Mouse (Mus musculus) MEL (cell line): ENCODE results near the gene Cul7. TPM values are rescaled to one million over a fixed set of nuclear protein-coding genes. Genes with fewer than 3 reads are reported as not detected.

Experiments used
- DNase-seq: peaks from one replicate; pipeline ENCODE4 v3.0.0; 2011; ENCODE audit warnings: low read depth, low spot score
- H3K27ac ChIP-seq: 2 replicates; pipeline ENCODE4 v1.5.1; 2012; ENCODE audit warnings: low read depth, mild to moderate bottlenecking, control low read depth, low read length, moderate library complexity; ENCODE audit not compliant: control insufficient read depth
- H3K27me3 ChIP-seq, 2 experiments: fragments of 150-350 bp in 1 of 2; sonication (generic) in 1 of 2; 2 replicates each; pipeline ENCODE4 v1.6.1; 2012; ENCODE audit warnings: low read length in 2 of 2, mild to moderate bottlenecking in 2 of 2, improper control_type of control experiment in 1 of 2, moderate library complexity in 1 of 2; ENCODE audit not compliant: insufficient read depth in 2 of 2, control insufficient read depth in 1 of 2
- H3K36me3 ChIP-seq, 2 experiments: 2 replicates each; pipeline ENCODE4 v1.6.1; 2012 to 2014; ENCODE audit warnings: low read length in 2 of 2, improper control_type of control experiment in 1 of 2, inconsistent platforms in 1 of 2, mild to moderate bottlenecking in 1 of 2; ENCODE audit not compliant: insufficient read depth in 2 of 2, control insufficient read depth in 1 of 2
- H3K4me1 ChIP-seq, 2 experiments: fragments of 150-350 bp in 1 of 2; sonication (generic) in 1 of 2; 2 replicates each; pipeline ENCODE4 v1.6.1; 2012; ENCODE audit warnings: low read length in 2 of 2, improper control_type of control experiment in 1 of 2, mild to moderate bottlenecking in 1 of 2; ENCODE audit not compliant: insufficient read depth in 2 of 2, control insufficient read depth in 1 of 2
- H3K4me3 ChIP-seq, 2 experiments: fragments of 150-350 bp in 1 of 2; sonication (generic) in 1 of 2; 2 replicates each; pipeline ENCODE4 v1.5.1; 2012; ENCODE audit warnings: low read depth in 2 of 2, low read length in 2 of 2, mild to moderate bottlenecking in 2 of 2, moderate library complexity in 2 of 2, control low read depth in 1 of 2, improper control_type of control experiment in 1 of 2; ENCODE audit not compliant: control insufficient read depth in 1 of 2, insufficient read depth in 1 of 2
- H3K79me2 ChIP-seq: 2 replicates; pipeline ENCODE4 v1.6.1; 2012; ENCODE audit warnings: mild to moderate bottlenecking, low read length, moderate library complexity; ENCODE audit not compliant: control insufficient read depth, poor library complexity, insufficient read depth
- H3K9ac ChIP-seq: 2 replicates; pipeline ENCODE4 v1.6.1; 2012; ENCODE audit warnings: low read depth, mild to moderate bottlenecking, control low read depth, low read length, moderate library complexity; ENCODE audit not compliant: control insufficient read depth, poor library complexity, severe bottlenecking
- H3K9me3 ChIP-seq: fragments of 150-350 bp; sonication (generic); replicated peaks from 2 replicates; pipeline ENCODE4 v1.6.1; 2012; ENCODE audit warnings: mild to moderate bottlenecking, low read length, improper control_type of control experiment, moderate library complexity; ENCODE audit not compliant: insufficient read depth
- BHLHE40 ChIP-seq: IDR thresholded peaks from 2 replicates; pipeline ENCODE4 v1.6.1; 2012; ENCODE audit warnings: low read depth, mild to moderate bottlenecking, inconsistent platforms, low read length, improper control_type of control experiment, borderline replicate concordance
- CHD1 ChIP-seq: IDR thresholded peaks from 2 replicates; pipeline ENCODE4 v1.6.1; 2012; ENCODE audit warnings: low read depth, mild to moderate bottlenecking, inconsistent platforms, low read length, improper control_type of control experiment
- CHD2 ChIP-seq: IDR thresholded peaks from 2 replicates; pipeline ENCODE4 v1.6.1; 2011; ENCODE audit warnings: low read length, improper control_type of control experiment
- CTCF ChIP-seq, 3 experiments: IDR thresholded peaks in 2 of 3; conservative IDR thresholded peaks in 1 of 3; 2 replicates each; pipeline ENCODE4 v1.5.1; 2011 to 2012; ENCODE audit warnings: low read length in 3 of 3, low read depth in 2 of 3, mild to moderate bottlenecking in 2 of 3, improper control_type of control experiment in 1 of 3, inconsistent platforms in 1 of 3, mixed read lengths in 1 of 3, moderate library complexity in 1 of 3; ENCODE audit not compliant: control insufficient read depth in 1 of 3, insufficient read depth in 1 of 3, poor library complexity in 1 of 3, severe bottlenecking in 1 of 3
- E2F4 ChIP-seq: IDR thresholded peaks from 2 replicates; pipeline ENCODE4 v1.6.1; 2011; ENCODE audit warnings: low read depth, low read length, improper control_type of control experiment, borderline replicate concordance
- ELF1 ChIP-seq: IDR thresholded peaks from 2 replicates; pipeline ENCODE4 v1.6.1; 2014; ENCODE audit warnings: low read depth, mild to moderate bottlenecking, inconsistent platforms, low read length, improper control_type of control experiment, moderate library complexity
- EP300 ChIP-seq, 2 experiments: IDR thresholded peaks; 2 replicates each; pipeline ENCODE4 v1.6.1; 2011; ENCODE audit warnings: improper control_type of control experiment in 2 of 2, low read length in 2 of 2, low read depth in 1 of 2, mild to moderate bottlenecking in 1 of 2
- ETS1 ChIP-seq: IDR thresholded peaks from 2 replicates; pipeline ENCODE4 v1.6.1; 2012; ENCODE audit warnings: low read depth, mild to moderate bottlenecking, inconsistent platforms, low read length, improper control_type of control experiment, moderate library complexity
- GABPA ChIP-seq: IDR thresholded peaks from 2 replicates; pipeline ENCODE4 v1.6.1; 2012; ENCODE audit warnings: low read depth, mild to moderate bottlenecking, inconsistent platforms, low read length, improper control_type of control experiment, moderate library complexity
- GATA1 ChIP-seq: IDR thresholded peaks from 2 replicates; pipeline ENCODE4 v1.6.1; 2011; ENCODE audit warnings: low read depth, low read length, improper control_type of control experiment
- HCFC1 ChIP-seq: IDR thresholded peaks from 2 replicates; pipeline ENCODE4 v1.6.1; 2012; ENCODE audit warnings: low read depth, mild to moderate bottlenecking, inconsistent platforms, low read length, improper control_type of control experiment, moderate library complexity
- JUND ChIP-seq: IDR thresholded peaks from 2 replicates; pipeline ENCODE4 v1.6.1; 2011; ENCODE audit warnings: low read depth, mild to moderate bottlenecking, improper control_type of control experiment, low read length
- KAT2A ChIP-seq: conservative IDR thresholded peaks from 2 replicates; pipeline ENCODE4 v1.6.1; 2012; ENCODE audit warnings: low read depth, low read length, improper control_type of control experiment, inconsistent platforms
- MAFK ChIP-seq: IDR thresholded peaks from 2 replicates; pipeline ENCODE4 v1.6.1; 2011; ENCODE audit warnings: low read depth, mild to moderate bottlenecking, low read length, improper control_type of control experiment, borderline replicate concordance
- MAX ChIP-seq: IDR thresholded peaks from 2 replicates; pipeline ENCODE4 v1.6.1; 2011; ENCODE audit warnings: low read length, improper control_type of control experiment
- MAZ ChIP-seq: IDR thresholded peaks from 2 replicates; pipeline ENCODE4 v1.6.1; 2012; ENCODE audit warnings: low read depth, mild to moderate bottlenecking, inconsistent platforms, low read length, improper control_type of control experiment
- MEF2A ChIP-seq: IDR thresholded peaks from 2 replicates; pipeline ENCODE4 v1.6.1; 2014; ENCODE audit warnings: low read depth, mild to moderate bottlenecking, inconsistent platforms, low read length, improper control_type of control experiment; ENCODE audit not compliant: poor library complexity, insufficient replicate concordance, severe bottlenecking; ENCODE audit errors: extremely low read depth
- MXI1 ChIP-seq: IDR thresholded peaks from 2 replicates; pipeline ENCODE4 v1.6.1; 2011; ENCODE audit warnings: mild to moderate bottlenecking, low read depth, low read length, improper control_type of control experiment
- MYC ChIP-seq: IDR thresholded peaks from 2 replicates; pipeline ENCODE4 v1.6.1; 2011; ENCODE audit warnings: low read depth, mild to moderate bottlenecking, low read length, improper control_type of control experiment, moderate library complexity
- NRF1 ChIP-seq: IDR thresholded peaks from 2 replicates; pipeline ENCODE4 v1.6.1; 2014; ENCODE audit warnings: low read depth, mild to moderate bottlenecking, inconsistent platforms, low read length, improper control_type of control experiment, moderate library complexity; ENCODE audit not compliant: poor library complexity, insufficient read depth, severe bottlenecking
- POLR2A ChIP-seq, 2 experiments: IDR thresholded peaks; 2 replicates each; pipeline ENCODE4 v1.6.1; 2011 to 2012; ENCODE audit warnings: low read length in 2 of 2, mild to moderate bottlenecking in 2 of 2, control low read depth in 1 of 2, improper control_type of control experiment in 1 of 2, low read depth in 1 of 2, moderate library complexity in 1 of 2; ENCODE audit not compliant: control insufficient read depth in 1 of 2, insufficient read depth in 1 of 2, poor library complexity in 1 of 2
- POLR2AphosphoS2 ChIP-seq: IDR thresholded peaks from 2 replicates; pipeline ENCODE4 v1.6.1; 2011; ENCODE audit warnings: low read length, improper control_type of control experiment
- POLR2AphosphoS5 ChIP-seq: IDR thresholded peaks from 2 replicates; pipeline ENCODE4 v1.6.1; 2012; ENCODE audit warnings: low read depth, borderline replicate concordance, mild to moderate bottlenecking, inconsistent platforms, low read length, moderate library complexity, mixed read lengths
- RAD21 ChIP-seq: IDR thresholded peaks from 2 replicates; pipeline ENCODE4 v1.6.1; 2011; ENCODE audit warnings: mild to moderate bottlenecking, low read depth, low read length, improper control_type of control experiment
- SIN3A ChIP-seq: IDR thresholded peaks from 2 replicates; pipeline ENCODE4 v1.6.1; 2012; ENCODE audit warnings: low read length, improper control_type of control experiment, inconsistent platforms
- SMC3 ChIP-seq: IDR thresholded peaks from 2 replicates; pipeline ENCODE4 v1.6.1; 2011; ENCODE audit warnings: low read depth, low read length, improper control_type of control experiment
- TAL1 ChIP-seq: IDR thresholded peaks from 2 replicates; pipeline ENCODE4 v1.6.1; 2012; ENCODE audit warnings: mild to moderate bottlenecking, inconsistent platforms, low read length, moderate library complexity, mixed read lengths
- TBP ChIP-seq: IDR thresholded peaks from 2 replicates; pipeline ENCODE4 v1.8.0; 2011; ENCODE audit warnings: low read depth, low read length, improper control_type of control experiment
- UBTF ChIP-seq: IDR thresholded peaks from 2 replicates; pipeline ENCODE4 v1.6.1; 2012; ENCODE audit warnings: low read depth, mild to moderate bottlenecking, inconsistent platforms, low read length, improper control_type of control experiment, moderate library complexity, borderline replicate concordance; ENCODE audit not compliant: insufficient read depth
- USF1 ChIP-seq: IDR thresholded peaks from 2 replicates; pipeline ENCODE4 v1.6.1; 2014; ENCODE audit warnings: low read depth, mild to moderate bottlenecking, inconsistent platforms, low read length, improper control_type of control experiment, moderate library complexity
- USF2 ChIP-seq, 2 experiments: IDR thresholded peaks; 2 replicates each; pipeline ENCODE4 v1.6.1; 2011 to 2012; ENCODE audit warnings: improper control_type of control experiment in 2 of 2, low read length in 2 of 2, borderline replicate concordance in 1 of 2, inconsistent platforms in 1 of 2, low read depth in 1 of 2, mild to moderate bottlenecking in 1 of 2; ENCODE audit not compliant: insufficient read depth in 1 of 2
- ZC3H11A ChIP-seq: IDR thresholded peaks from 2 replicates; pipeline ENCODE4 v1.6.1; 2012; ENCODE audit warnings: low read depth, mild to moderate bottlenecking, inconsistent platforms, low read length, improper control_type of control experiment
- ZKSCAN1 ChIP-seq: IDR thresholded peaks from 2 replicates; pipeline ENCODE4 v1.6.1; 2012; ENCODE audit warnings: low read depth, mild to moderate bottlenecking, inconsistent platforms, low read length, improper control_type of control experiment, moderate library complexity
- ZMIZ1 ChIP-seq: IDR thresholded peaks from 2 replicates; pipeline ENCODE4 v1.6.1; 2012; ENCODE audit warnings: low read depth, mild to moderate bottlenecking, inconsistent platforms, low read length, improper control_type of control experiment, moderate library complexity
- ZNF384 ChIP-seq: IDR thresholded peaks from 2 replicates; pipeline ENCODE4 v1.6.1; 2012; ENCODE audit warnings: low read depth, mild to moderate bottlenecking, inconsistent platforms, low read length, improper control_type of control experiment
- polyA plus RNA-seq, 2 experiments: library from polyadenylated mRNA; stranded (reverse) in 1 of 2; unstranded in 1 of 2; fragments of >175 nt in 1 of 2; fragments of >200 nt in 1 of 2; gene quantifications; 2 replicates each; pipeline versions ENCODE4 v1.2.1 to v1.2.4; 2012; ENCODE audit warnings: low replicate concordance in 2 of 2, low read depth in 1 of 2; ENCODE audit not compliant: insufficient read length in 2 of 2, insufficient read depth in 1 of 2, missing spikeins in 1 of 2
- total RNA-seq: library from RNA; depleted of rRNA; stranded (reverse); fragments of 300-350 nt; gene quantifications from 2 replicates; pipeline ENCODE4 v1.2.3, GENCODE M21; 2012

The Cul7 gene
- total and polyA plus RNA-seq, 3 experiments, result 32.6 to 45.8 (median 35.8) TPM

GRCm38 (mm10) chr17:46704887-46705835, 55.0 kb downstream of the Cul7 start, which contains the start of gene Ppp2r5d:
TSS of gene Ppp2r5d (minus strand) at chr17:46705111.
- peak within 1 kb of the TSS; percentile 64 for H3K27ac ChIP-seq
- H3K79me2 ChIP-seq, result peaks cover 23% of the 10 kb centered on the region
- DNase-seq, result peak; percentile 99
- peak within 1 kb of the TSS; percentile 89 for H3K9ac ChIP-seq
- peaks cover 0 to 9% of the 10 kb centered on the region in 2 experiments; a peak in 2 of 4 replicates for H3K36me3 ChIP-seq
- no peaks in the 10 kb centered on the region for H3K27me3 ChIP-seq
- H3K9me3 ChIP-seq, result no peaks in the 10 kb centered on the region
- peak within 1 kb of the TSS; percentile 82 to 83 for H3K4me3 ChIP-seq
- H3K4me1 ChIP-seq, result peaks cover 3 to 21% of the 10 kb centered on the region in 2 experiments
- TF ChIP-seq GATA1 (no peak), MAZ (no peak), CHD2 (no peak; the same call in 1 of the 2 replicates), CHD1 (no peak; the same call in 1 of the 2 replicates), MXI1 (peak; percentile 71; the same call in 1 of the 2 replicates), SMC3 (no peak), GABPA (no peak), POLR2AphosphoS5 (no peak), MEF2A (no peak), USF1 (no peak), HCFC1 (peak; percentile 53; the same call in 1 of the 2 replicates), USF2 (IDR thresholded peaks at IDR 0.05; ENCODE audit: borderline replicate concordance in 1 of 2, insufficient read depth in 1 of 2, low read depth in 1 of 2, low read length in 2 of 2) (no peak), ETS1 (peak; percentile 17; the same call in 1 of the 2 replicates), POLR2AphosphoS2 (peak; percentile 81; the same call in 1 of the 2 replicates), KAT2A (no peak), MAFK (no peak), E2F4 (no peak), UBTF (no peak), JUND (no peak), TAL1 (no peak), ZC3H11A (no peak), BHLHE40 (no peak), ZNF384 (no peak), RAD21 (no peak), NRF1 (peak; percentile 61), ZMIZ1 (peak; percentile 95), SIN3A (peak; percentile 74), TBP (peak; percentile 93), ZKSCAN1 (no peak), EP300 (IDR thresholded peaks at IDR 0.05; ENCODE audit: low read depth in 1 of 2, low read length in 2 of 2) (no peak), ELF1 (no peak), POLR2A (IDR thresholded peaks at IDR 0.05; ENCODE audit: control insufficient read depth in 1 of 2, insufficient read depth in 1 of 2, low read depth in 1 of 2, low read length in 2 of 2, poor library complexity in 1 of 2) (peak; percentile 67 to 98; a peak in 3 of 4 replicates), MYC (no peak), MAX (peak; percentile 71; the same call in 1 of the 2 replicates), CTCF (IDR thresholded peaks at IDR 0.05 in 2 of 3, conservative IDR thresholded peaks at IDR 0.05 in 1 of 3; ENCODE audit: control insufficient read depth in 1 of 3, insufficient read depth in 1 of 3, low read depth in 2 of 3, low read length in 3 of 3, poor library complexity in 1 of 3, severe bottlenecking in 1 of 3) (no peak)
